Comparison of ENCODE assay signal across 11 mouse cellular contexts in the genomic region with DNA sequence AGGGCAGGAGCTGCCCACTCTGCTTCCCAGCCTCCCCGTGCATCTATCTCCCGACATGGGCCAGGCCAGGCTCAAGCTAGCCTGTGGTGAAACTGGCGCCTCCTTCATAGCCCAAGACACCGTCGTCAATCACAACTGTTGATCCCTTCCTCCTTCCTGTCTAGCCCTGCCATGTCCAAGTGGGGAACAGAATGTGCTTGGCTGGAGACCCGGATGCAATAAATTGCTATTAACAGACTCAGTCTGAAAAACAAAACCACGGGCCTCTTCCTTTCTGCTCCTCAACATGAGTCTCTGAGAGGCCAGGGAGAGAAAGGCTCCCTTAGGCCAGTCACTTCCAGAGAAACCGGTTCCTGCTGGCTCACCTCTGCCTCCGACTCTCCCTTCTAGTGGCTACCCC. TPM values are rescaled to one million over a fixed set of nuclear protein-coding genes. Genes with fewer than 3 reads are reported as not detected.
DNase-seq lines count a peak whose midpoint lies in the region; TF ChIP-seq lines count a peak whose summit lies in the region.
"Had no signal": no experiment of that assay in that cellular context is flagged by ENCODE, and none has a peak within 500 bp of the region (broad histone marks: within the 10 kb centered on the region; RNA-seq: fewer than 3 reads in every experiment).

No protein-coding gene starts in this region.

- no peaks in the 10 kb centered on the region for H3K27me3 ChIP-seq in limb, embryonic 10.5 days (ENCODE audit: low read depth, poor library complexity, severe bottlenecking)
- H3K27me3 ChIP-seq in testis, adult 2 months (ENCODE audit: control insufficient read depth, insufficient read depth, low read length), result no peaks in the 10 kb centered on the region

- H3K27ac ChIP-seq in layer of hippocampus, adult 2 months, result 0 out of 2 replicates have a peak overlapping the region, but pooled peaks have one; percentile 7
- H3K27ac ChIP-seq in limb, embryonic 10.5 days, result peak overlapping the region; percentile 75
- H3K27ac ChIP-seq in testis, adult 2 months (ENCODE audit: control insufficient read depth, insufficient read depth, low read depth, low read length), result peak overlapping the region; percentile 50; the same call in 1 of the 2 replicates
- H3K27ac ChIP-seq: left cerebral cortex, adult 2 months; liver, embryonic 15.5 days had no signal

- 56% methylated on average over 9 of the region's 9 CpGs for WGBS in limb, embryonic 10.5 days

- TF ChIP-seq POLR2A in testis, adult 2 months (IDR thresholded peaks at IDR 0.05; ENCODE audit: control insufficient read depth, low read depth, low read length), result no peak

- H3K4me1 ChIP-seq in limb, embryonic 10.5 days, result peaks cover 92% of the 10 kb centered on the region
- peaks cover 3% of the 10 kb centered on the region for H3K4me1 ChIP-seq in testis, adult 2 months (ENCODE audit: control insufficient read depth, insufficient read depth, low read length)

- no peaks in the 10 kb centered on the region for H3K9me3 ChIP-seq in limb, embryonic 10.5 days (replicated peaks)
- H3K9me3 ChIP-seq: liver, embryonic 15.5 days had no signal

- TF ChIP-seq CTCF in layer of hippocampus, adult 2 months (conservative IDR thresholded peaks at IDR 0.05), result no peak
- no peak for TF ChIP-seq CTCF in testis, adult 2 months (IDR thresholded peaks at IDR 0.05; ENCODE audit: control insufficient read depth, insufficient read depth, insufficient replicate concordance, low read depth, low read length)

- no peaks in the 10 kb centered on the region for H3K36me3 ChIP-seq in limb, embryonic 10.5 days
- no peaks in the 10 kb centered on the region for H3K36me3 ChIP-seq in testis, adult 2 months (ENCODE audit: control insufficient read depth, insufficient read depth, low read length)
- H3K36me3 ChIP-seq: liver, embryonic 15.5 days had no signal

- no peak for DNase-seq in layer of hippocampus, adult 2 months (ENCODE audit: low spot score in 2 of 2)
- DNase-seq in layer of hippocampus, postnatal 14 days (ENCODE audit: low spot score in 2 of 2), result no peak
- peak; percentile 72 for DNase-seq in kidney, adult 18-20 months
- no peak for DNase-seq in limb, embryonic 10.5 days (ENCODE audit: low spot score)
- no peak for DNase-seq in right cerebral cortex, adult 18-20 months
- no peak for DNase-seq in cerebellum, postnatal 4 days (ENCODE audit: low spot score in 2 of 2)
- DNase-seq: thymus, postnatal 4 days had no signal

- H3K4me3 ChIP-seq in layer of hippocampus, adult 2 months, result no peak overlapping the region
- no peak overlapping the region for H3K4me3 ChIP-seq in limb, embryonic 10.5 days
- H3K4me3 ChIP-seq in testis, adult 2 months (ENCODE audit: control insufficient read depth, low read depth, low read length), result no peak overlapping the region
- H3K4me3 ChIP-seq: left cerebral cortex, adult 2 months; liver, embryonic 15.5 days; myocyte had no signal

RNA-seq across cellular contexts. Expression of gene Sox13, which starts 11.2 kb away (rescaled TPM):
- total RNA-seq in layer of hippocampus, adult 2 months (2021), result 1 to 10 TPM; 6.3 to 9.4 TPM
- 10 to 100 TPM; 11.3 to 11.5 TPM for total RNA-seq in layer of hippocampus, postnatal 14 days (2021)
- polyA plus RNA-seq in limb, embryonic 10.5 days (2016; fragmentation: Nextera tagmentation; extraction: Ambion mirVana), result 10.3 and 12.9 TPM in 2 replicates
- 5.7 and 5.9 TPM in 2 replicates for polyA plus RNA-seq in testis, adult 2 months (2012; rRNA removed)

RNA-seq across cellular contexts. Expression of gene Etnk2, which starts 49.6 kb away (rescaled TPM):
- 1 to 10 TPM; 1.1 to 1.6 TPM for total RNA-seq in layer of hippocampus, adult 2 months (2021)
- 1 to 10 TPM; 5.3 to 5.9 TPM for total RNA-seq in layer of hippocampus, postnatal 14 days (2021)
- 1.7 and 2.0 TPM in 2 replicates for polyA plus RNA-seq in limb, embryonic 10.5 days (2016; fragmentation: Nextera tagmentation; extraction: Ambion mirVana)
- 32.1 and 33.7 TPM in 2 replicates for polyA plus RNA-seq in testis, adult 2 months (2012; rRNA removed)

Comparison
In these comparisons a context has a peak if more than half of its experiments do, and no peak if none do; other contexts are left out.
1. H3K27ac ChIP-seq: peak in every context shown above with its lines; median percentile 75 in limb, embryonic 10.5 days; 50 in testis, adult 2 months; 7 in layer of hippocampus, adult 2 months.